Mouse (Mus musculus): ENCODE measurements at regions not wholly inside any gene's neighbourhood (a gene's known extent, or its start where the extent isn't known, plus 50 kb on each side); places are given as distances from the start of the nearest gene placed in this dataset.

DNA sequence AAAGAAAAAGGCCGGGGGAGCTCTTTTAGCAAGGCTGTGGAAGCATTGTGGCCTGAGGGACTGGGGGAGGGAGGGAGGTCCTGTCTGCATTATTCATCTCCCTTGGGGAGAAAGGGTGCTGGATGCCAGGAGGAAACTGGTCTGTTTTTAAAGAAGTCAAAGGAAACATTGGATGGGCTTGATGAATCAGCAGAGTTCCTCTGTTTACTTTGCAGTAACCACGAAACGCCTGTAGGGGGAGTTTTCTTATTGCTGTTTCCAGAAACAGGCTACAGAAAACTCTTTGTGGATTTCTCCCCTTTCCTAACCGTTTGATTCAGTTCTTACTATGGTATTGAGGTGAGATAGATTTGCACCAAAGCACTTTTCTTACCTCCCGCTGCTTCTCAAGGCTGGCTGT lies 436.3 kb upstream of the Mki67 start:
- ATAC-seq: no peak
- peak; percentile 74 for TF ChIP-seq CTCF (IDR thresholded peaks at IDR 0.05; ENCODE audit: low read depth)
- WGBS: 26% methylated on average over 5 of the region's 5 CpGs

DNA sequence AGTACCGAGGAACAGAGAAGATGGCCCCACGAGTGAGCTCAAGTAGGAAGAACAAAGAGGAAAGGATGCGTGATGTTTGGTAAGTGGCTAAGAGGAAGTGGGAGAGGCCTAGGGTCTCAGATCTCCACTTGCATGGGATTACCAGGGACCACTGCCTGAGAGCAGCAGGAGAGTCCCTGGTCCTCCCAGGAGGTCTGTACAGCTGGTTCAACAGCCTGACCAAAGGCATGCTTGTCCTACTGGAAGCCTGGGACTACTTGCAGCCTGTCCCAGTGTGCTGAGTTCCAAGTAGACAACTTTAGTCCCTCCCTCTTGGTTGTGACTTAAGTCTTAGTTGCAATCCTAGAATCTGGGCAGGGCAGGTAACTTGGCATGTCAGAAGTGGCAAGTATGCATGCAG lies 437.5 kb upstream of the Mki67 start:
- no peaks in the 10 kb centered on the region for H3K4me1 ChIP-seq (ENCODE audit: insufficient read depth, low read length)
- H3K9me3 ChIP-seq (ENCODE audit: low read length): no peaks in the 10 kb centered on the region
- ATAC-seq: no peak
- H3K36me3 ChIP-seq (ENCODE audit: insufficient read depth, low read length): no peaks in the 10 kb centered on the region
- DNase-seq (ENCODE audit: low spot score): no peak
- 84% methylated on average over 3 of the region's 3 CpGs for WGBS
- H3K4me2 ChIP-seq (ENCODE audit: low read depth, low read length): no peak overlapping the region
- H3K27me3 ChIP-seq (ENCODE audit: insufficient read depth, low read length): no peaks in the 10 kb centered on the region
- H3K27ac ChIP-seq: no peak overlapping the region
- no peak overlapping the region for H3K4me3 ChIP-seq (ENCODE audit: low read length)
- H3K9ac ChIP-seq (replicated peaks; ENCODE audit: low read length): no peak overlapping the region
- TF ChIP-seq CTCF (IDR thresholded peaks at IDR 0.05; ENCODE audit: low read depth): no peak

More for the DNA sequence above, 436.3 kb upstream of the Mki67 start:
- Histone ChIP-seq H3K36me3 (ENCODE audit: insufficient read depth, low read length) (no peaks in the 10 kb centered on the region), H3K4me1 (ENCODE audit: insufficient read depth, low read length) (no peaks in the 10 kb centered on the region), H3K27ac (no peak overlapping the region), H3K9ac (replicated peaks; ENCODE audit: low read length) (no peak overlapping the region), H3K9me3 (ENCODE audit: low read length) (no peaks in the 10 kb centered on the region), H3K27me3 (ENCODE audit: insufficient read depth, low read length) (no peaks in the 10 kb centered on the region), H3K4me2 (ENCODE audit: low read depth, low read length) (no peak overlapping the region), H3K4me3 (ENCODE audit: low read length) (no peak overlapping the region)
- peak; percentile 89 for DNase-seq (ENCODE audit: low spot score)

DNA sequence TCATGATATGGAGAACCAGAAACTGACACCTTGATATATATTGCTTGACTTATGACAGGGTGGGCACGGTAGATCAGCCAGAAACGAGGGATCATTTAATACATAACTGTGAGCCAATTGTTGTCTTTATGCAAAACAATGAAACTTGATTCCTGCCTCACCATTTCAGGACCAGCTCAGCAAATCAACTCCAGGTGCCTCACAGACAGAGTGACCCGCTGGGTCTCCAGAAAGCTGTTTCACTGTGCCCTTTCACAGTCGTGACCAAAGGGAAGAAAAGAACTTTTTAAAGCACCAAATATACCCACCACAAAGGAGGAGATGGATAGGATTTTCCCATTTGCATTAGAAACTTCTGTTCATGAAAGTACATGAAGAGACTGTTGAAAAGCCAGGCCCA lies 443.0 kb upstream of the Mki67 start:
- 44% methylated on average over 4 of the region's 4 CpGs for WGBS
- Histone ChIP-seq H3K4me1 (ENCODE audit: insufficient read depth, low read length) (no peaks in the 10 kb centered on the region), H3K9ac (replicated peaks; ENCODE audit: low read length) (no peak overlapping the region), H3K9me3 (ENCODE audit: low read length) (no peaks in the 10 kb centered on the region), H3K4me3 (ENCODE audit: low read length) (no peak overlapping the region), H3K27me3 (ENCODE audit: insufficient read depth, low read length) (no peaks in the 10 kb centered on the region), H3K27ac (no peak overlapping the region), H3K36me3 (ENCODE audit: insufficient read depth, low read length) (no peaks in the 10 kb centered on the region), H3K4me2 (ENCODE audit: low read depth, low read length) (no peak overlapping the region)
- no peak for DNase-seq (ENCODE audit: low spot score)
- TF ChIP-seq CTCF (IDR thresholded peaks at IDR 0.05; ENCODE audit: low read depth): no peak
- no peak for ATAC-seq

DNA sequence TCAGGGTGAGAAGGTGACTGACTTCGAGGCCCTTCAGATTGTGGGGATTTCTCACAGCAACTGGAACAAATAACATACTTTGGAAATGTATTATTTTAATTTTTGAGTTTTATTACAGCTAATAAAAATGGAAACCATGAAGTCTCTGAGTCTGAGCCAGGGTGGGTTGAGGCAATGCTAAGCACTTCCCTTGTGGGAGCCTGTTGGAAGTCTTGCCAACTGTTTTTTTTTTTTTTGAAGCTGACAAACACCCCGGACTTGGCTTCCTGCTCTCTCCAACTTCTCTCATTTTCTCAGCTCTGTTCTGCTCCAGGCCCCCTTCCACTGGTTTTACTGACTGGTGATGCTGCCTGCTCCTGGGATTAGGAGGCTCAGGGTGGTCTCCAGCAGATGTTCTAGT lies 445.4 kb upstream of the Mki67 start:
- H3K4me3 ChIP-seq (ENCODE audit: low read length): no peak overlapping the region
- H3K36me3 ChIP-seq (ENCODE audit: insufficient read depth, low read length): no peaks in the 10 kb centered on the region
- no peaks in the 10 kb centered on the region for H3K27me3 ChIP-seq (ENCODE audit: insufficient read depth, low read length)
- no peak overlapping the region for H3K9ac ChIP-seq (replicated peaks; ENCODE audit: low read length)
- H3K27ac ChIP-seq: no peak overlapping the region
- WGBS: 74% methylated on average over 2 of the region's 2 CpGs
- DNase-seq (ENCODE audit: low spot score) (no peak), ATAC-seq (no peak)
- H3K4me1 ChIP-seq (ENCODE audit: insufficient read depth, low read length): no peaks in the 10 kb centered on the region
- H3K4me2 ChIP-seq (ENCODE audit: low read depth, low read length): no peak overlapping the region
- TF ChIP-seq CTCF (IDR thresholded peaks at IDR 0.05; ENCODE audit: low read depth): no peak
- H3K9me3 ChIP-seq (ENCODE audit: low read length): no peaks in the 10 kb centered on the region

DNA sequence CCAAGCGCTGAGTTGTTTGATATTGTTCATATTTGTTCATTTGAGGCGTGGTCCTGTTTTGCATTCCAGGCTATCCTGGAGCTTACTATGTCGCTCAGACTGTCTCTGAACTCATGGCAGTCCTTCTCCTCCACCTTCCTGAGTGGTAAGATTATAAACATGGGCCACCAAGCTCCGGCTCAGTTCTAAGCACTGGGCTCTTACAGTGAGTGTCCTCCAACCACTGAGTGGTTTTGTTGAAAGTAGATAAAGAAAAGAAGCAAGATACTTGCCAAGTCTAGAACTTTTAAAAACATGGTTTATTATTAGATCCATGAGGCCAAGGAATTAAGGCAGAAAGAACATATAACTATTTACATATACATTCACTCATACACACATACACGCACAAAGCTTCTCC lies 448.7 kb upstream of the Mki67 start:
- no peak for DNase-seq (ENCODE audit: low spot score)
- Histone ChIP-seq H3K36me3 (ENCODE audit: insufficient read depth, low read length) (no peaks in the 10 kb centered on the region), H3K4me2 (ENCODE audit: low read depth, low read length) (no peak overlapping the region), H3K9me3 (ENCODE audit: low read length) (no peaks in the 10 kb centered on the region), H3K9ac (replicated peaks; ENCODE audit: low read length) (no peak overlapping the region), H3K27me3 (ENCODE audit: insufficient read depth, low read length) (no peaks in the 10 kb centered on the region), H3K27ac (no peak overlapping the region), H3K4me1 (ENCODE audit: insufficient read depth, low read length) (no peaks in the 10 kb centered on the region), H3K4me3 (ENCODE audit: low read length) (no peak overlapping the region)
- no peak for ATAC-seq
- TF ChIP-seq CTCF (IDR thresholded peaks at IDR 0.05; ENCODE audit: low read depth): no peak
- WGBS: 91% methylated on average over 5 of the region's 5 CpGs

DNA sequence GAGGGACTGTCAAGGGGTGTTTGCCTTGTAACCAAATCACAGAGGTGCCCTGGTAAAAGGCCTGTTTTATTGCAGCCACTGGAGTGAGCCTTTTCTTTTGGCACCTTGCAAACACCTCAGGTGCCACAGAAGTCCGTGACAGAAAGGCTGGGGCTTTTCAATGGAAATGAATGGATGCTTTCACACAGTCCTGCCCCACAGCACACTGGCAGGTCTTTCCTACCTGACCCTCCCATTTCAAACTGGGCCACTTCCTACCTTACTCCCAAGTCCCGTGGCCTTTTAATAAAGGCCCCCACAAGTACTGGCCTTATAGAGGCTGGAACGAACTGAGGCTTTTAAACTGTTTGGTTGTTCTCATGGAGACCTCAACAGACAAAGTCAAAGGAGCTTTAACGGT lies 453.1 kb upstream of the Mki67 start:
- ATAC-seq (no peak), DNase-seq (ENCODE audit: low spot score) (no peak)
- H3K4me3 ChIP-seq (ENCODE audit: low read length): no peak overlapping the region
- H3K36me3 ChIP-seq (ENCODE audit: insufficient read depth, low read length): no peaks in the 10 kb centered on the region
- 64% methylated on average over 4 of the region's 4 CpGs for WGBS
- H3K27me3 ChIP-seq (ENCODE audit: insufficient read depth, low read length): no peaks in the 10 kb centered on the region
- H3K4me2 ChIP-seq (ENCODE audit: low read depth, low read length): no peak overlapping the region
- no peaks in the 10 kb centered on the region for H3K9me3 ChIP-seq (ENCODE audit: low read length)
- TF ChIP-seq CTCF (IDR thresholded peaks at IDR 0.05; ENCODE audit: low read depth): no peak
- no peak overlapping the region for H3K9ac ChIP-seq (replicated peaks; ENCODE audit: low read length)
- no peak overlapping the region for H3K27ac ChIP-seq
- no peaks in the 10 kb centered on the region for H3K4me1 ChIP-seq (ENCODE audit: insufficient read depth, low read length)

DNA sequence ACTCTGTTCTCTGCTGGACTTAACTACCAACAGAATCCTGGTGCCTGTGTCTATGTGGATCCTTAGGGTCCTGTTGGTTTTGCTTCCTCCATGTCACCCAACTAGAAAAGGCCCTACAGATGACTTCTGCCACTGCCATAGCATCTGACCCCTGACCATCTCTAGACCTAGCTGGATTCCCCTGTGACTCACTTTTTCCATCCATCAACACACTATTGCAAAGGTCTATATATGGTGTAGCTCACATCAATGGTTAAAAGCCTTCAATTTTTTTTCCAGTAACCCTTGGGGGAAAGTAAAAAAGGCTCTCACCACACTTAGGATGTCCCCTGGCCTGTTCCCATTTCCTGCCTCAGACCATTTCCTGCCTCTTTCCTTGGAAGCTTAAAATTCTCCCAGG lies 460.2 kb upstream of the Mki67 start:
- DNase-seq (ENCODE audit: low spot score) (no peak), ATAC-seq (no peak)
- Histone ChIP-seq H3K36me3 (ENCODE audit: insufficient read depth, low read length) (no peaks in the 10 kb centered on the region), H3K9ac (replicated peaks; ENCODE audit: low read length) (no peak overlapping the region), H3K4me3 (ENCODE audit: low read length) (no peak overlapping the region), H3K4me2 (ENCODE audit: low read depth, low read length) (no peak overlapping the region), H3K27me3 (ENCODE audit: insufficient read depth, low read length) (no peaks in the 10 kb centered on the region), H3K27ac (no peak overlapping the region), H3K4me1 (ENCODE audit: insufficient read depth, low read length) (no peaks in the 10 kb centered on the region), H3K9me3 (ENCODE audit: low read length) (no peaks in the 10 kb centered on the region)
- TF ChIP-seq CTCF (IDR thresholded peaks at IDR 0.05; ENCODE audit: low read depth): no peak

All from hindbrain, postnatal 0 days (tissue).